Mouse (Mus musculus): ENCODE results near the gene Gpr87.

DNA sequence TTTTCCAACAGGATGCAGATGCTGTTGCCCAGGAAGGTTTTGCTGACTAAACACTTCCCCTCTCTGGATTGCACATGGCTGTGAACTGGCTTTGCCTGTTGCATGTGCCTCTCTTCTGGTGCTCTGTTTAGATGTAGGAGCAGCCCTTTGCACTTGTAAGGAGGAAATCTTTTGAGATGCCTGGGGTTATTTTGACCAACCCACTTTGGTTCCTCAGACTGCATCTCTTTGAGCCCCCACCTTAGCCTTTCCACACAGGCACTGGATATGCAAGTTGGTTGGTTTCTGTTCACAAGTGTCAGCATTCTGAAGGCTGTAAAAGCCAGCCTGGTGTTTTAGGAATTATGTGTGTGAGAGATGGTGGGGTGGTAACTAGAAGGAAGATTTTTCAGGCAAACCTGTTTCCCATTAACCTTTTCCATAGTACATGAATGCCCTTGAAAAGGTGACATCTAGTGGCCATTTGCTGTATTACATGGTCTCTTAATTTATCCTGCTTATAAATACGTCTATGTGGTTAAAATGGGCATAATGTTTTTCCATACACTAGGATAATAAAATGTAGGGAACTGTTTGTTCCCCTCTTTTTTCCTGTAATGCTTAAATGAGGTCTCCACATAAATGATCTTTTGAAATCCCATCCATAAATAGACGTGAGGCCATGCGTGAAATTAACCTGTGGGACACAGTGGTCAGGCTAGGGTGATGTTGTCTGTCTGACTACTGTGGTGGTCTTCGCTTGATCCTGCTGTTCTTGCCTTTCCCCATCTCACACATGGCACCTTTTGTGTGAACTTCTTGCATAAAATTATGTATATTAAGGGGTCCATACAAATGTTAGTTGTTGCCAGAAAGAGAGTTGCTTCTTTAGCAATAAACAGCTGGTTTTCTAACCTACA is 14.0 kb upstream of the Gpr87 start:
- TF ChIP-seq GATA1 (IDR thresholded peaks at IDR 0.05; ENCODE audit: low read length) (no peak), TAL1 (IDR thresholded peaks at IDR 0.05; ENCODE audit: low read length) (no peak)

Data from erythroblast, embryonic 14.5 days (primary cell).